Mouse (Mus musculus) embryonic fibroblast, embryonic 13.5 days (primary cell): ENCODE results near the gene Zfp3.

Source experiments
- CTCF ChIP-seq: IDR thresholded peaks from 2 replicates; pipeline ENCODE4 v1.5.1; 2011; ENCODE audit warnings: mild to moderate bottlenecking, control low read depth, low read length, moderate library complexity, borderline replicate concordance; ENCODE audit not compliant: insufficient read depth
- POLR2A ChIP-seq: IDR thresholded peaks from 2 replicates; pipeline ENCODE4 v1.6.1; 2011; ENCODE audit warnings: low read depth, mild to moderate bottlenecking, control low read depth, low read length, moderate library complexity

GRCm38 (mm10) chr11:70720567-70720966 is 43.4 kb upstream of the Zfp3 start:
- TF ChIP-seq CTCF (no peak), POLR2A (no peak)
